Mouse (Mus musculus): ENCODE measurements around the gene Cfap157. TPM values are rescaled to one million over a fixed set of nuclear protein-coding genes. Genes with fewer than 3 reads are reported as not detected.
A peak's percentile ranks its signal among the peaks of the same experiment; 100 is the strongest.

The Cfap157 gene
- total and polyA plus RNA-seq, 3 experiments: 0.12 TPM; not detected in 2

DNA sequence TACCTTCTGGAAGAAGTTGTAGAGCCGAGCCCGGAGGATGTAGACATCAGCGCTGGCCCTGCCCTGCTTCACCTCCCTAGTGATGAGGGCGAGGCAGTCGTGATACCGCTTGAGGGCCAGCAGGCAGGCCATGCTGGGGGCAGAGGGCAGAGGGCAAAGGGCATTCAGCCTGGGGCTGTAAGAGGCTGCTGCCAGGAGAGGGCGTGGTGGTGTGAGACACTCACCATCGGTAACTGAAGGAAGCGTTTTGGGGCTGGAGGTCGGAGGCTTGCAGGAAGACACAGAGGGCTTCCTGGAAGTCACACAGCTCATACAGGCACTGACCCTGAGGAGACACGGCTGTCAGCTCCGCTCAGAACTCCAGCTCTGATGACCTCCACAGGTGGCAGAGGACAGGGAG lies 12.3 kb downstream of the Cfap157 start:
- no peak overlapping the region for H3K4me3 ChIP-seq

DNA sequence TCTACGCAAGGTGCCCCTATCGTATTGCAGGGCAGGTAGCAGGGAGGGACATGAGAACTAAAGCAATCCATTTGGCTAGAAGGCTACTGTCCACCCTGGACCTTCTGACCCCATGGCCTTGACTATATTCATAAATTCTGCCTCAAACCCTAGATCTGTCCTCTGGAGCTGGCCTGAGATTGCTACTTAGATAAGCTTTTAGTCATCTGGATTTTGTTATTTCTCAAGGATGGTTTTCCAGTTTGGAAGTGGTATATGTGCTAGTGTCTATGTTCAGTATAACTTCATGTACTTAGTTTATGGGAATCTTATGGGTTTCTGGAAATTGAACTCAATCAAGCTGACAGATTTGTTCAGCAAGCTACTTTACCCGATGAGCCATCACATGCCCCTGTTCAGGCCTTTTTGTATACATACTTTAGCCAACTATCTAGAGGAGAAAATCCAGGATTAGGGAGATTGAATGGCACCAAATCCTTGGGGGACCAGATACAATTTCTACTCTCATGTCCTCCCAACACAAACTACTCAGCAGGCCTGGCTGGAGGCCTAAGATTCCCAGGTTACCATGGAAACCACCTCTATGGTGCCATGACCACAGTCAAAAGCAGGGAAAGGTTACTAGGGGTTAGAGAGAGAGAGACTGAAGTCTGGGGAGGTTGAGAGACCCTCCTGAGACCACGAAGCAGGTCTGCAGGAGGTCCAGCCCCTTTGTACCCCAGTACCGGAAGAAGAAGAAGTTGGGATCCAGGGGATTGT lies 14.7 kb downstream of the Cfap157 start:
- Histone ChIP-seq H3K9ac (ENCODE audit: low read depth, low read length) (no peak overlapping the region), H3K27me3 (ENCODE audit: control insufficient read depth, insufficient read depth, low read length) (no peaks in the 10 kb centered on the region), H3K27ac (no peak overlapping the region), H3K79me2 (replicated peaks; ENCODE audit: control insufficient read depth, insufficient read depth, low read length) (no peaks in the 10 kb centered on the region), H3K4me1 (ENCODE audit: control insufficient read depth, insufficient read depth, low read length) (no peaks in the 10 kb centered on the region), H3K4me3 (no peak overlapping the region), H3K36me3 (ENCODE audit: control insufficient read depth, insufficient read depth, low read length) (no peaks in the 10 kb centered on the region)
- intact Hi-C loops (cut with DNase I): no loop called here
- TF ChIP-seq POLR2A (IDR thresholded peaks at IDR 0.05; ENCODE audit: insufficient read depth, low read depth, low read length) (no peak), CTCF (IDR thresholded peaks at IDR 0.05) (no peak), EP300 (IDR thresholded peaks at IDR 0.05; ENCODE audit: insufficient read depth, low read depth, low read length) (no peak)
- no peak for DNase-seq
- 91% methylated on average over 5 of the region's 5 CpGs for WGBS

More for the DNA sequence above, 12.3 kb downstream of the Cfap157 start:
- Histone ChIP-seq H3K36me3 (ENCODE audit: control insufficient read depth, insufficient read depth, low read length) (no peaks in the 10 kb centered on the region), H3K9ac (ENCODE audit: low read depth, low read length) (no peak overlapping the region), H3K4me1 (ENCODE audit: control insufficient read depth, insufficient read depth, low read length) (no peaks in the 10 kb centered on the region; the same call in 1 of the 2 replicates), H3K27me3 (ENCODE audit: control insufficient read depth, insufficient read depth, low read length) (no peaks in the 10 kb centered on the region), H3K79me2 (replicated peaks; ENCODE audit: control insufficient read depth, insufficient read depth, low read length) (no peaks in the 10 kb centered on the region), H3K27ac (no peak overlapping the region)
- TF ChIP-seq CTCF (IDR thresholded peaks at IDR 0.05): no peak
- no peak for TF ChIP-seq EP300 (IDR thresholded peaks at IDR 0.05; ENCODE audit: insufficient read depth, low read depth, low read length)
- TF ChIP-seq POLR2A (IDR thresholded peaks at IDR 0.05; ENCODE audit: insufficient read depth, low read depth, low read length): no peak
- 30% methylated on average over 12 of the region's 12 CpGs for WGBS
- intact Hi-C loops (cut with DNase I): no loop called here
- no peak for DNase-seq

DNA sequence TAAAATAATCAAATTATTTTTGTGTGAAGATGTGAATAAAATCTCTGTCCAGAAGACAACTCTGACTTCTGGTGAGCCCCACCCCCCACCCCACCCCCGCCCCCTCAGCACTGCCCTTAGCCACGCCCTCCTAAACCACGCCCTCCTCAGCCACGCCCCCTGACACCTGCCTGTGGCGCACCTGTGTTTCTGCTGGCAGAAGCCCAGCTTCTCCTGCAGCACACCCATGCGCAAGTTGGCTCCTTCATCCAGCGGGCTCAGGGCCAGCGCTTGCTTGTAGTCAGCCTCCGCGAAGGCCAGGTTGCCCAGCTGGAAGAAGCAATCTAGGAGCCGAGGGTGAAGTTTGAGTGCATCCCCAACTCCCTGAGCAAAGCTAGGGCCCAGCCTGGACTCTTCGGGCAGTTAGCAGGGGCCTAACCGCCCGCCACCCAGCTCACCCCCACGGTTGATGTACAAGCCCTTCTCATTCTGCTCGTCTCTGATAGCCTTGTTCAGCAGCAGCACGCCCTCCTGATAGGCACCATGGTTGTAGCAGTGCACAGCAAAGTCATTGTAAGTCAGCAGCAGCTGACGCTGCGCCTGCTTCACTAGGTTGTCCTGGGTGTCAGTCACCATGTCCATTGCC lies 15.5 kb downstream of the Cfap157 start:
- H3K36me3 ChIP-seq (ENCODE audit: control insufficient read depth, insufficient read depth, low read length): no peaks in the 10 kb centered on the region
- no peak for TF ChIP-seq POLR2A (IDR thresholded peaks at IDR 0.05; ENCODE audit: insufficient read depth, low read depth, low read length)
- no peak for TF ChIP-seq EP300 (IDR thresholded peaks at IDR 0.05; ENCODE audit: insufficient read depth, low read depth, low read length)
- TF ChIP-seq CTCF (IDR thresholded peaks at IDR 0.05): no peak
- H3K9ac ChIP-seq (ENCODE audit: low read depth, low read length): no peak overlapping the region
- H3K79me2 ChIP-seq (replicated peaks; ENCODE audit: control insufficient read depth, insufficient read depth, low read length): no peaks in the 10 kb centered on the region
- intact Hi-C loops (cut with DNase I): no loop called here
- no peaks in the 10 kb centered on the region for H3K27me3 ChIP-seq (ENCODE audit: control insufficient read depth, insufficient read depth, low read length)
- DNase-seq: no peak
- WGBS: 57% methylated on average over 19 of the region's 19 CpGs
- H3K4me1 ChIP-seq (ENCODE audit: control insufficient read depth, insufficient read depth, low read length): no peaks in the 10 kb centered on the region
- H3K27ac ChIP-seq: no peak overlapping the region
- no peak overlapping the region for H3K4me3 ChIP-seq

DNA sequence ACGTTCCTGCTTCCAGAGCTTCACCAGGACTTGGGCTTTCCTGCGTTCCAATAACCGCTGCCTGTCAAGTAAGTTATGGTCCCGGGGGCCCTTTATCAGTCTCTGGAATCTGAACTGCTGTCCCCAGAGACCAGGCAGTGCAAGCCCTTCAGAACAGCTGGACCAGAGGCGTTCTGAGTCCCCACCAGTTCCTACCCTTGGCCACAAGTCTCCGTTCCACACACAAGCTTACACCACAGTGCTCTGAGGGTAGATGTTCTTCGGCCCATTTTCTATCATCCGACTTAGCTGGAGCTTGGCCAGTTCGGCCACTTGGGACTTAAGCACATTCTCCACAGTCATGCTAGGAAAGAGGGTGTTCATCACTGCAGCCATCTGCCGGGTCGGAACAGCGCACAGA lies 17.0 kb downstream of the Cfap157 start:
- Histone ChIP-seq H3K79me2 (replicated peaks; ENCODE audit: control insufficient read depth, insufficient read depth, low read length) (no peaks in the 10 kb centered on the region), H3K4me3 (no peak overlapping the region), H3K36me3 (ENCODE audit: control insufficient read depth, insufficient read depth, low read length) (no peaks in the 10 kb centered on the region), H3K9ac (ENCODE audit: low read depth, low read length) (no peak overlapping the region), H3K27me3 (ENCODE audit: control insufficient read depth, insufficient read depth, low read length) (no peaks in the 10 kb centered on the region), H3K4me1 (ENCODE audit: control insufficient read depth, insufficient read depth, low read length) (no peaks in the 10 kb centered on the region), H3K27ac (no peak overlapping the region)
- 58% methylated on average over 12 of the region's 12 CpGs for WGBS
- no peak for DNase-seq
- intact Hi-C loops (cut with DNase I): no loop called here
- TF ChIP-seq EP300 (IDR thresholded peaks at IDR 0.05; ENCODE audit: insufficient read depth, low read depth, low read length) (no peak), POLR2A (IDR thresholded peaks at IDR 0.05; ENCODE audit: insufficient read depth, low read depth, low read length) (no peak), CTCF (IDR thresholded peaks at IDR 0.05) (no peak)

DNA sequence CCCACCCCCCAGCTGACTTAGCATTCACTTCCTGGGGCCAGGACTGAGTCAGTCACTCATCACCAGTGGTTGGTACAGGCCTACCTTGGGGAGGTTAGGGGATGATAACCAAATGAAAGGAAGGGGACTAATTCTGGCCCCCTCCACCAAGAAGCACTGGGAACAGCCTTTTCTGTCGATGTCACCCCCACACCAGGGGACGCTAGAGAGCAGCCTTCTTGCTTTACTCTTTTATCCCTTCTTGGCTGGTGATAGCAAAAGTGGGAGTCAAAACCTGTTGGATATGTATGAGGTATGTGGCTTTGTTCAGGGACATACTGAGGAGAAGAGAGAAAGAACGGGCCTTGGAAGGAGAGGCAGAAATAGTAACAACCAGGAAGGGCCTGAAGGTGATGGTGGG lies 20.9 kb downstream of the Cfap157 start:
- Histone ChIP-seq H3K27me3 (ENCODE audit: control insufficient read depth, insufficient read depth, low read length) (no peaks in the 10 kb centered on the region), H3K9ac (ENCODE audit: low read depth, low read length) (no peak overlapping the region), H3K4me1 (ENCODE audit: control insufficient read depth, insufficient read depth, low read length) (no peaks in the 10 kb centered on the region), H3K36me3 (ENCODE audit: control insufficient read depth, insufficient read depth, low read length) (no peaks in the 10 kb centered on the region), H3K79me2 (replicated peaks; ENCODE audit: control insufficient read depth, insufficient read depth, low read length) (no peaks in the 10 kb centered on the region), H3K4me3 (no peak overlapping the region), H3K27ac (no peak overlapping the region)
- no peak for DNase-seq
- intact Hi-C loops (cut with DNase I): no loop called here
- WGBS: 79% methylated on average over 3 of the region's 3 CpGs
- TF ChIP-seq POLR2A (IDR thresholded peaks at IDR 0.05; ENCODE audit: insufficient read depth, low read depth, low read length) (no peak), CTCF (IDR thresholded peaks at IDR 0.05) (peak; percentile 24; the same call in 1 of the 2 replicates)

DNA sequence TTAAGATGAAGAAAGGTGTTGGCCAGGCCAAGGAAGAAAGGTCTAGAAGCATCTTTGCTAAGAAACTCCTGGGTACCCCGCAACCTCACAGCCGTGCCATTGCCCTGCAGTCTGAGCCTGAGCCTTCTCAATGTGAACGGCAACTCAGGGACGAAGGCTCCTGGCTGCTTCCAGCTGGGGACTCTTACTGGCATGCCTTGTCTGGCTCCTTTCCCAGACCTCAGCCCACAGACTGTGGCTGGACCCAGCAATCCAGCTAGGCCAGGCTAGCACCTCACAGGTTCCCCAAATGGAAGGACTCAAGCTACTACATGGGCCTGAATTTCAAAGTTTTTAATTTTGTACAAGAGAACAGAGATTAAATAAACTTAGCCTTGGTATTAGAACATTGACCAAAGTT lies 22.4 kb downstream of the Cfap157 start:
- no peak for TF ChIP-seq CTCF (IDR thresholded peaks at IDR 0.05)
- H3K4me3 ChIP-seq: no peak overlapping the region
- DNase-seq: no peak
- H3K27me3 ChIP-seq (ENCODE audit: control insufficient read depth, insufficient read depth, low read length): no peaks in the 10 kb centered on the region
- WGBS: 75% methylated on average over 4 of the region's 4 CpGs
- no peak overlapping the region for H3K27ac ChIP-seq
- intact Hi-C loops (cut with DNase I): no loop called here
- H3K79me2 ChIP-seq (replicated peaks; ENCODE audit: control insufficient read depth, insufficient read depth, low read length): no peaks in the 10 kb centered on the region
- H3K9ac ChIP-seq (ENCODE audit: low read depth, low read length): no peak overlapping the region
- no peaks in the 10 kb centered on the region for H3K36me3 ChIP-seq (ENCODE audit: control insufficient read depth, insufficient read depth, low read length)
- no peaks in the 10 kb centered on the region; the same call in 1 of the 2 replicates for H3K4me1 ChIP-seq (ENCODE audit: control insufficient read depth, insufficient read depth, low read length)

Measured in heart, adult 2 months (tissue).